Mouse (Mus musculus) liver, adult (tissue): ENCODE measurements around the gene Gbgt1.

ENCODE experiments used
- GATA4 ChIP-seq: IDR thresholded peaks from 2 replicates; pipeline ENCODE4 v1.6.1; 2014; ENCODE audit warnings: mild to moderate bottlenecking, low read length; ENCODE audit not compliant: insufficient replicate concordance

The Gbgt1 gene

GRCm38 (mm10) chr2:28535650-28536049, 39.0 kb downstream of the Gbgt1 start:
- TF ChIP-seq GATA4, result no peak

- no peak for TF ChIP-seq GATA4
Measured at GRCm38 (mm10) chr2:28536166-28536565, 39.5 kb downstream of the Gbgt1 start.

GRCm38 (mm10) chr2:28536766-28537633, 40.3 kb downstream of the Gbgt1 start:
- TF ChIP-seq GATA4, result no peak

GRCm38 (mm10) chr2:28537634-28537920, 40.9 kb downstream of the Gbgt1 start:
- TF ChIP-seq GATA4, result no peak

- TF ChIP-seq GATA4, result no peak
Measured at GRCm38 (mm10) chr2:28537995-28538816, 41.5 kb downstream of the Gbgt1 start.

- TF ChIP-seq GATA4, result no peak
Measured at GRCm38 (mm10) chr2:28538817-28539128, 42.1 kb downstream of the Gbgt1 start.

GRCm38 (mm10) chr2:28539206-28539605, 42.5 kb downstream of the Gbgt1 start:
- TF ChIP-seq GATA4, result no peak

GRCm38 (mm10) chr2:28539949-28540348, 43.3 kb downstream of the Gbgt1 start:
- TF ChIP-seq GATA4, result no peak

GRCm38 (mm10) chr2:28540587-28541227, 44.0 kb downstream of the Gbgt1 start:
- TF ChIP-seq GATA4, result no peak

GRCm38 (mm10) chr2:28543894-28544293, 47.2 kb downstream of the Gbgt1 start:
- no peak for TF ChIP-seq GATA4

- no peak for TF ChIP-seq GATA4
Measured at GRCm38 (mm10) chr2:28545976-28546375, 49.3 kb downstream of the Gbgt1 start.

GRCm38 (mm10) chr2:28546560-28546959, 49.9 kb downstream of the Gbgt1 start:
- TF ChIP-seq GATA4, result no peak

- no peak for TF ChIP-seq GATA4
Measured at GRCm38 (mm10) chr2:28547237-28548172, 50.8 kb downstream of the Gbgt1 start.

- TF ChIP-seq GATA4, result no peak
Measured at GRCm38 (mm10) chr2:28549157-28549556, 52.5 kb downstream of the Gbgt1 start.

- TF ChIP-seq GATA4, result no peak
Measured at GRCm38 (mm10) chr2:28552301-28552700, 55.6 kb downstream of the Gbgt1 start.
